Mouse (Mus musculus) limb, embryonic 14.5 days (tissue): ENCODE data around the gene Zfp867. TPM values are rescaled to one million over a fixed set of nuclear protein-coding genes. Genes with fewer than 3 reads are reported as not detected.

ENCODE experiments used
- ATAC-seq: fragments of 200-750 bp; cut with Nextera tagmentation; 2 replicates; pipeline ENCODE4 v1.8.0; 2017; ENCODE audit warnings: low read depth, moderate number of reproducible peaks, moderate TSS enrichment; ENCODE audit not compliant: low FRiP score
- DNase-seq: peaks from one replicate; pipeline ENCODE4 v3.0.0-alpha.2; 2015; ENCODE audit warnings: low spot score
- H3K27ac ChIP-seq: fragments of 300-500 bp; sonication (generic); replicated peaks from 2 replicates; pipeline ENCODE4 v1.5.1; 2014; ENCODE audit warnings: low read depth, mild to moderate bottlenecking, low read length, moderate library complexity, mixed read lengths
- H3K27me3 ChIP-seq: fragments of 300-500 bp; sonication (generic); 2 replicates; pipeline ENCODE4 v1.6.1; 2014; ENCODE audit warnings: low read length, mixed read lengths; ENCODE audit not compliant: control insufficient read depth, insufficient read depth
- H3K36me3 ChIP-seq: fragments of 300-500 bp; sonication (generic); 2 replicates; pipeline ENCODE4 v1.6.1; 2014; ENCODE audit warnings: mild to moderate bottlenecking, low read length, moderate library complexity, mixed read lengths; ENCODE audit not compliant: control insufficient read depth, insufficient read depth
- H3K4me1 ChIP-seq: fragments of 300-500 bp; sonication (generic); 2 replicates; pipeline ENCODE4 v1.6.1; 2014; ENCODE audit warnings: antibody characterized with exemption, low read length, mixed read lengths; ENCODE audit not compliant: control insufficient read depth, insufficient read depth
- H3K4me2 ChIP-seq: fragments of 300-500 bp; sonication (generic); replicated peaks from 2 replicates; pipeline ENCODE4 v1.6.1; 2014; ENCODE audit warnings: low read depth, mild to moderate bottlenecking, low read length, moderate library complexity; ENCODE audit not compliant: severe bottlenecking
- H3K4me3 ChIP-seq: fragments of 300-500 bp; sonication (generic); replicated peaks from 2 replicates; pipeline ENCODE4 v1.5.1; 2014; ENCODE audit warnings: low read length
- H3K9ac ChIP-seq: fragments of 300-500 bp; sonication (generic); 2 replicates; pipeline ENCODE4 v1.6.1; 2014; ENCODE audit warnings: mild to moderate bottlenecking, low read depth, low read length, moderate library complexity; ENCODE audit not compliant: severe bottlenecking
- H3K9me3 ChIP-seq: fragments of 300-500 bp; sonication (generic); 2 replicates; pipeline ENCODE4 v1.6.1; 2016; ENCODE audit warnings: low read length; ENCODE audit not compliant: control insufficient read depth
- POLR2A ChIP-seq: fragments of 200-500 bp; IDR thresholded peaks from 2 replicates; pipeline ENCODE4 v1.8.0; 2012; ENCODE audit warnings: inconsistent platforms, mild to moderate bottlenecking, moderate library complexity, borderline replicate concordance; ENCODE audit not compliant: insufficient read depth, insufficient read length; ENCODE audit errors: extremely low read depth
- WGBS: fragments of 180-500 bp; shearing (Covaris S2); extraction: QIAGEN DNeasy Blood & Tissue Kit; methylation state at CpG from one replicate; pipeline ENCODE4 v1.1.7; 2014; 5-methylcytosine and 5-hydroxymethylcytosine counted together
- polyA plus RNA-seq, 2 experiments: library from polyadenylated mRNA; depleted of rRNA in 1 of 2; stranded (reverse) in 1 of 2; unstranded in 1 of 2; fragments of >200 nt; fragmentation: Nextera tagmentation in 1 of 2; extraction: Ambion mirVana in 1 of 2; gene quantifications; 2 replicates each; pipeline versions ENCODE4 v1.2.1 to v1.2.3; 2012 to 2014

Zfp867 gene
- polyA plus RNA-seq, 2 experiments: 4.8 to 10.7 TPM

DNA sequence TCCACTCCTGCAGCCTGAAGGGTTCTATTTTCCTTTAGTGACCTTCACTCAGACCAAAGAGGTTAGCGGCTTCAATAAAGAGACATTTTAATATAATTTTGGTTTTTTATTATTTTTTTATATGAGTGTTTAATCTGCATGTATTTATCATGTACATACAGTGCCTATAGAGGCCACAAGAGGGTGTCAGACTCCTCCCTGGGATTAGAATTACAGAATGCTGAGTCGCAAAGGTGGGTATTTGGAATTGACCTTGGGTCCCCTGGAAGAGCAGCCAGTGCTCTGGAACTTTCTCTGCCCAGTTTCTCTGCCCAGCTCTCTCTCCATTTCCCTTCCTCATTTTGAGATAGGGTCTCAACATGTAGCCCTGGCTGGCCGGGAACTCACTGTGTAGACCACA lies 41.3 kb upstream of the Zfp867 start:
- WGBS: 86% methylated on average over 3 of the region's 3 CpGs
- no peaks in the 10 kb centered on the region for H3K27me3 ChIP-seq

GRCm38 (mm10) chr11:59512733-59513132 lies 40.5 kb upstream of the Zfp867 start:
- Histone ChIP-seq H3K27me3 (no peaks in the 10 kb centered on the region), H3K9me3 (no peaks in the 10 kb centered on the region), H3K4me1 (no peaks in the 10 kb centered on the region), H3K36me3 (peaks cover 8% of the 10 kb centered on the region), H3K9ac (no peak overlapping the region), H3K27ac (no peak overlapping the region; the same call in 1 of the 2 replicates), H3K4me3 (no peak overlapping the region), H3K4me2 (no peak overlapping the region)
- TF ChIP-seq POLR2A: no peak
- ATAC-seq (no peak), DNase-seq (no peak)
- 68% methylated on average over 10 of the region's 10 CpGs for WGBS

More for the DNA sequence above, 41.3 kb upstream of the Zfp867 start:
- H3K36me3 ChIP-seq: peaks cover 8% of the 10 kb centered on the region
- DNase-seq (no peak), ATAC-seq (no peak)
- no peak overlapping the region for H3K4me2 ChIP-seq
- no peaks in the 10 kb centered on the region for H3K4me1 ChIP-seq
- H3K9me3 ChIP-seq: no peaks in the 10 kb centered on the region
- no peak overlapping the region for H3K27ac ChIP-seq
- TF ChIP-seq POLR2A: no peak
- H3K9ac ChIP-seq: no peak overlapping the region
- no peak overlapping the region for H3K4me3 ChIP-seq

GRCm38 (mm10) chr11:59511558-59511957 lies 39.3 kb upstream of the Zfp867 start:
- H3K9ac ChIP-seq: no peak overlapping the region
- H3K9me3 ChIP-seq: no peaks in the 10 kb centered on the region
- 67% methylated on average over 1 of the region's 1 CpGs for WGBS
- no peak overlapping the region for H3K4me3 ChIP-seq
- H3K27ac ChIP-seq: no peak overlapping the region
- DNase-seq (no peak), ATAC-seq (no peak)
- H3K4me1 ChIP-seq: peaks cover 6% of the 10 kb centered on the region; the same call in 1 of the 2 replicates
- H3K4me2 ChIP-seq: no peak overlapping the region
- H3K27me3 ChIP-seq: no peaks in the 10 kb centered on the region
- no peak for TF ChIP-seq POLR2A
- H3K36me3 ChIP-seq: peaks cover 8% of the 10 kb centered on the region

GRCm38 (mm10) chr11:59506713-59507074 lies 34.4 kb upstream of the Zfp867 start:
- ATAC-seq: peak; percentile 7; the same call in 1 of the 2 replicates
- peak overlapping the region; percentile 82 for H3K4me2 ChIP-seq
- DNase-seq: no peak
- peak overlapping the region; percentile 94 for H3K27ac ChIP-seq
- peaks cover 11% of the 10 kb centered on the region; the same call in 1 of the 2 replicates for H3K4me1 ChIP-seq
- H3K9me3 ChIP-seq: no peaks in the 10 kb centered on the region
- peaks cover 37% of the 10 kb centered on the region for H3K36me3 ChIP-seq
- peak overlapping the region; percentile 93 for H3K4me3 ChIP-seq
- H3K9ac ChIP-seq: peak overlapping the region; percentile 97
- WGBS: under 1% methylated on average over 14 of the region's 14 CpGs
- no peak for TF ChIP-seq POLR2A
- H3K27me3 ChIP-seq: no peaks in the 10 kb centered on the region

DNA sequence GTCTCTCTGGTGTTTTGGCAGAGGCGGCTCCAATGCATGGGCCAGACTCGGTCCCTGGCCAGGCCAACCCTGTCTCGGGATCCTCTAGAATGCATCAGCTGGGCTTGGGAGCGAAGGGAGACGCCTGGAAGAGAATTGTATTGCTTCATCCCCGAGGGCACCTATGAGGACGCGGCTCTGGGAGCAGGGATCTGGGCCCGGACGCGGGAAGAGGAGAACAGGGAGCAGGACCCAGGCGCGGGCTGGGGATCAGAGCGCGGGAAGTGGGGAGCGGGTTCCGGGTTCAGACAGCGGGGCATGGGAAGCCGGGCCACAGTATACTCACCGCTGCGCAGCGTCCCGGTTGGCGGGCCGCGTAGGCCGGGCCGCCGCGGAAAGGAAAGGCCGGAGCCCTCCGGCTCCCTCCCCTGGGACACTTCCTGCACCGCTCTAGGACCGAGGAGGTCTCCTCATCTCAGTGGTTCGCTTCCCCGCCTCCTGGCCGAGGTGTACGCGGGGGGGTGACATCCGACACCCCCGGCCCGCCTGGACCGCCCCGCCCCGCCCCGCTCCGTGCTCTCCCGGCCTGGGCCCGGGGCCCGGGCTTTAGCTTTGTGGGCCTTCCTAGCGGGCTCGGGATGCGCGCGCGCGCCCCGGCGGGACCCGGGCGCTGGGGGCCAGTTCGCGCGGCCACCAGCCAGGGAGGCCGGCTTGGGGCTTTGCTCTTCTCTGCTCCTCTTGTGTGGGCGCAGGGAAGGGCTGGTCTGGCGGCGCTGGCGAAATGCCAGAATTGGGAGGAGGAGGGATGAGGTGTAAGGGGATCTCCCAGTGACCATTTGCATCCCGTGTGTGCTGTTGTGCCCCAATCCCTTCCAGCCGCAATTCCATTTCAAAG lies 33.8 kb upstream of the Zfp867 start:
- peak; percentile 97 for ATAC-seq
- H3K4me1 ChIP-seq: peaks cover 11% of the 10 kb centered on the region; the same call in 1 of the 2 replicates
- TF ChIP-seq POLR2A: 0 out of 2 replicates have a peak, but pooled peaks have one; percentile 17

More for the DNA sequence above, 33.8 kb upstream of the Zfp867 start:
- peak overlapping the region; percentile 93 for H3K4me3 ChIP-seq
- peak; percentile 93 for DNase-seq
- peak overlapping the region; percentile 97 for H3K9ac ChIP-seq
- H3K27ac ChIP-seq: peak overlapping the region; percentile 94
- WGBS: 0% methylated on average over 31 of the region's 71 CpGs
- H3K36me3 ChIP-seq: peaks cover 39% of the 10 kb centered on the region
- H3K4me2 ChIP-seq: peak overlapping the region; percentile 82
- no peaks in the 10 kb centered on the region for H3K9me3 ChIP-seq
- no peaks in the 10 kb centered on the region for H3K27me3 ChIP-seq
